Mouse (Mus musculus) liver, postnatal 0 days (tissue): Measurements from ENCODE around the gene Slc6a3.
A peak's percentile ranks its signal among the peaks of the same experiment; 100 is the strongest.

Experiments used
- CTCF ChIP-seq: sonication (generic); IDR thresholded peaks from 2 replicates; pipeline ENCODE4 v1.5.1; 2016; ENCODE audit warnings: antibody characterized with exemption, low read depth
- EP300 ChIP-seq: IDR thresholded peaks from 2 replicates; pipeline ENCODE4 v1.6.1; 2016; ENCODE audit warnings: antibody characterized with exemption, low read depth, mild to moderate bottlenecking

DNA sequence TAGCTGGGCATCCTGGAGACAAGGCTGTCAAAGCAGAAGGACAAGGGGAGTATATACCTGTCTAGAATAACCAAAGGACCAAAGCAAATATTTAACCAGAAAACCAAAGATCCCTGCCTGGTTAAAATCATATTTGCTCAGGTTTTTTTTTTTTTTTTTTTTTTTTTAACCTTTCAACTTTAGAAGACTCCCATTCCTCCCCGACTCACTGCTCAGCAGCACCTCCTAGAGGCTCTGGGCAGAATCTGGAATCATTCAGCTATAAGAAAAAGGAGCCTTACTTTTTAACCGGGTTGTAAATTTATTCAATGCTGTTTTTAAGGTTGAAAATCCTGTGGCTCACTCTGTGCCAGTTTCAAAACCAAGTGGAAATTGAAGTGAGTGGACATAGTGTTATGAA, 33.8 kb upstream of the Slc6a3 start:
- TF ChIP-seq CTCF (peak; percentile 61), EP300 (no peak)
